Mouse (Mus musculus): ENCODE data around the gene Phlpp1.

Phlpp1 gene

DNA sequence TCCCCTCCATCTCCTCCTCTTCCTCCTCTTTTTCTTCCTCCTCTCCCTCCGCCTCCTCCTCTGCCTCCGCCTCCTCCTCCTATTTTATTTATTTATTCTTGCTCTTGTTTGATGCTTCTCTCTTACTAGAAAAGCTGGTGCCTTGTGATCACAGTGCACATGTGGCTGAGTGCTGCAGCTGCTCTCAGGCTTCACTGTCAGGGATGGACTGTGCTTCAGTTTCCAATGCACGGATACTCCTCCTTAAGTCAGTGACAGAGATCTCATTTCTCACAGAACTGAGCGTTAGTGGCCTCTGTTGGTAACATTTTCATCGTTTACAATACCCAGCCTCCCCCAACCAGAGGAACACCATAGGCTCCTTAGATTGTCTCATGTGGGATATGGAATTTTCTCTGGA lies 215.0 kb downstream of the Phlpp1 start:
- DNase-seq (ENCODE audit: low spot score in 2 of 2) = no peak

DNA sequence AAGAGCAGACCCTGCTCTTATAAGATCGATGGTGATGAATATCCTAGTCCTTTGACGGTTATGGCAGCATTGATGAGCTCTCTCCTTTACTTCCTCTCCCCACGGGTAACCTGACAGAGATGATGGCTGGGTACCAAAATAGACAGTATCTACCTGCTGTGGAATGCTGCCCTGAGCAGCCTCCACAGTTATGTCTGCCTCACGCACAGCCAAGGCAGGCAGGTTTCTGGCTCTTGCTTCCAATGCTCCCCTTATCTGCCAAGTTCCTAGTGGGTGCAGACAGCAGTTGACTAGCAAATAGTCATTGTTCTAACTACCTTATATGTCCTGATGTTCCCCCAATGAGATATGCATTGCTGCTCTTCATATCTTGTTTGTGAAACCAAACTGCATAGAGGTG lies 215.7 kb downstream of the Phlpp1 start:
- no peak for DNase-seq (ENCODE audit: low spot score in 2 of 2)

GRCm38 (mm10) chr1:106389673-106390072 lies 218.1 kb downstream of the Phlpp1 start:
- DNase-seq (ENCODE audit: low spot score in 2 of 2) = peak; percentile 32 to 38

GRCm38 (mm10) chr1:106393072-106393471 lies 221.5 kb downstream of the Phlpp1 start:
- no peak for DNase-seq (ENCODE audit: low spot score in 2 of 2)

DNA sequence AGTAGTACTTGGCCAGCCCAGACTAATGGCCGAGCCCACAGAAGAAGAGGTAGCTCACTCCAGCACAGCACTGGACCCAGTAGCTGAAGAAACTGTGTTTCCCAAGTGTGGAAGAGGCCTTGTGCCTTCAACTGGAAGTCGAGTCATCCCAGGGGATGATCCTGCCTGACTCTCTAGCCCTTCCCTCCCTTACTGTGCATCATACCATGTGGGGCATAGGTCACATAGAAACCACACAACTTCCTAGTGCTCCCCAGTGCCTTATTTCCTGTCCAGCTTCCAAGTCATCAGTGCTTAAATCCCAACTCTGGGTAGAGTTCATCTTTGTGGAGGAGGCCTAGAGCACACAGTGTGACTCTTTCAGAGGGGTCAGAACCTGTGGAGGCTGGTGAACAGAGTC lies 223.1 kb downstream of the Phlpp1 start:
- DNase-seq (ENCODE audit: low spot score in 2 of 2) = no peak

GRCm38 (mm10) chr1:106395476-106395875 lies 223.9 kb downstream of the Phlpp1 start:
- DNase-seq (ENCODE audit: low spot score in 2 of 2) = peak; percentile 56 to 61

DNA sequence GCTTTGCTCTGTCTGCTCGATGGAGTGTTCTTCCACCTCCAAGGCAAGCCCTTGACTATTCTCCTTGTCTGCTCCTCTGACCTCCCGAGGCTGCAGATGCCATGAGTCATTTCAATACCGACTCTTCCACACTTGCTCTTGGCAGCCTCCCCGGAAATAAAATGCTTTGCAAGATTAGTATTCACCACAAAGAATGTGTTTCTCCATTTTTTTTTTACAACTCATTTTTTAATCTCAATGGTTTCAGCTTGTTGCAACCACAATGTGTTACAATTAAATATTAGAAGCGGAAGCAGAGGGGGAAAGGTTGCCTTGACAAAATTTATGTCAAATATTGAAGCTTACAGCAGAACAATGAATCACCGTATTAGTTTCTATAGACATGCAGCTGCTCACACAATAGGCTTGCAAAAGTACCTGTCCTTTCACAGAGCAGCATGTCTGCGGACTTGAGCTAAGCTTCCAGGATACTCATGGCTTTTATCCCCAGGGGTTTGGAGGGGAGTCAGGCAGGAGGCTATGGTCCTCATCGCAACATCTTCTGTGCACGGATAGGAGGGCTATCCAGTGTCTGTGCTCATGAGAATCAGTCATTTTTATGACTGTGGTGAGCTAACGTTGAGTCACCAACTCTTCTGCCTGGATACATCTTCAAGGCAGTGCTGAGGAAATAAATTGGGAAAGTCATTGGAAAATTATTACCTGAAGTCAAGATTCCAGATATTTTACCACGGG lies 229.5 kb downstream of the Phlpp1 start:
- no peak for DNase-seq (ENCODE audit: low spot score in 2 of 2)

DNA sequence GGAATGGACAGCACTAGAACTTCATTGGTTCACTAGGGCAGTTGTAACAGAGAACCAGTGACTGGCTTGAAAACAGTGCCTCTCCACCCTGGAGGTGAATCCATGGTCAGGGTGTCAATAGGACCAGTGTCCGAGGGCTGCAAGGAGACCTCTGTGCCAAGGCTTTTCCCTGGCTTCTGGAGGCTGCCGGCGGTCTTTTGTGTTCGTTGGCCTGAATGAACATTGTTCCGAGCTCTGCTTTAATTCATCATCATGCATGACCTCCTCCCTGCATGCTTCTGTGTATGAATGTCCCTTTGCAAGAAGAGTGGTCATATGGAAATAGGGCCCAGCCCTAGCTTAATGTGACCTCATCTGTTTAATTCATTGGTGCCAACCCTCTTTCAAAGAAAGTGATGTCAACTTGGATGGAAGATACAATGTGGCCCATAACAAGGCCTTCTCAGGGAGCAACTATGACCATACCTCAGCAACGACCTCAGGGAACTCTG lies 231.5 kb downstream of the Phlpp1 start:
- DNase-seq (ENCODE audit: low spot score in 2 of 2) = no peak

DNA sequence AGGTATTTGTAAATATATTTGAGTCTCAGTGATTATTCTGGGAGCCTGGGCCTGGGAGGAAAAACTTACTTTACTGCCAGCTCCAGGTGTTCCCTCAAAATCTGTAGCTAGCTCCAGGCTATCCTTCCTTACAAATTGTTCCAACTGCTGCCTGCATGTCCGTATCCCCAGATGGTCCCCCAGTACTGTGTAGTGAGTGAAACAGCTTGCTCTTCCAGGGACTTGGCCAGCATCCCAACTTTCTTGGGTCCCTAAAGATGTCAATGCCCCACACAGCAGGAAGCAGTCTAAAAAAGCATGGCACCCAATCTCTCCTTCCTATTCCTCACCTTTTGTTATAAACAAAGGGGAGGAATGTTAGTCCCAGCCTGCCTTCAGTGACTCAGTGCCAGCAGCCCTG lies 235.3 kb downstream of the Phlpp1 start:
- DNase-seq (ENCODE audit: low spot score in 2 of 2) = no peak

DNA sequence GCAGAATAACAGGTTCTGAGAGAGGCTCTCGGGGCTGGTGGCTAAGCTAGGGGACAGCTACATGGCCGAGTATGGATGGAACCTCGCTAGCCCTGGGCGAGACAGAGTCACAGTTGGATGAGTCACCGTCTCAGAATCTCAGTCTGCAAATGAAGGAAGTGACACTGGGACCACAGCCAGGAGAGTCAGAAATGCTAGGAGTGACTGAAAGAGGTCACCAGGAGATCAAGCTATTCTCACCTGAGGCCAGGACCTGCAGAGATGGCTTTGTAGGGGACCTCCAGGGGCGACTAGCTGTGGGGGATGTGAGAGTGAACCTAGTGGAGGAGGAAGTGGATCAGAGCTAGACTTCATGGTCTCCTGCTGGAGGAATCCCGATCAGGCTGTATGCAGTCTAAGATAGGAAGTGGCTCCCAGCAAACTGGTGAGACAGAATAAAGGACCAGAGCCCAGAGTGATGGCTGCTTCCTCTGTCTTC lies 236.4 kb downstream of the Phlpp1 start:
- no peak for DNase-seq (ENCODE audit: low spot score in 2 of 2)

GRCm38 (mm10) chr1:106410858-106411257 lies 239.3 kb downstream of the Phlpp1 start:
- no peak for DNase-seq (ENCODE audit: low spot score in 2 of 2)

- DNase-seq (ENCODE audit: low spot score in 2 of 2) = no peak
These were observed 253.8 kb downstream of the Phlpp1 start for GRCm38 (mm10) chr1:106425128-106425936.

GRCm38 (mm10) chr1:106428170-106428569 lies 256.6 kb downstream of the Phlpp1 start:
- no peak for DNase-seq (ENCODE audit: low spot score in 2 of 2)

DNA sequence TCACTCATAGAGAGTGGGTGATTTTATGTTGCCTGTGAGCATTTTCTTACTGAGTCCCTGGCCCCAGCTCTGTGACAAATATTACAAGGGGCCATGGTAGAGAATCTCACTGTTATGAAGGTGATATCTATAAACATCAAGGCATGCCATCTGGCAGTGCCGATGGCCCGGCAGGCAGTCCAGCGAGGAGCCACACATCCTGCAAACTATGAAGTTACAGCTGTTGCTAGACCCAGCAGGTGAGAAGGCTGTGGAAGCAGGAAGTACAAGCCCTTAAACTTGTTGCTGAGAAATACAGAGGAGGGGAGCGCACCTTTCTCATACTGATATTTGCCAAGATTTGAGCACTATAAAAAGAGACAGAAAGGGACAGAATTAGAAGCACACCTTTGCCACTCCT lies 257.0 kb downstream of the Phlpp1 start:
- DNase-seq (ENCODE audit: low spot score in 2 of 2) = no peak

GRCm38 (mm10) chr1:106433580-106433979 lies 262.0 kb downstream of the Phlpp1 start:
- DNase-seq (ENCODE audit: low spot score in 2 of 2) = no peak
